Mouse (Mus musculus) splenic B cell, adult 2 months (primary cell): ENCODE measurements at regions not wholly inside any gene's neighbourhood (a gene's known extent, or its start where the extent isn't known, plus 50 kb on each side); places are given as distances from the start of the nearest gene placed in this dataset.
"Not testable (repeated sequence)": the region's sequence is repeated elsewhere in the genome, so short reads cannot be mapped to it uniquely, and the experiment has no call there.

ENCODE experiments used
- DNase-seq: peaks from one replicate; pipeline ENCODE4 v3.0.0-alpha.2; 2011; ENCODE audit warnings: low read depth, low spot score
- H3K27me3 ChIP-seq: 2 replicates; pipeline ENCODE4 v1.6.1; 2012; ENCODE audit warnings: mild to moderate bottlenecking, low read length, moderate library complexity, mixed read lengths; ENCODE audit not compliant: control insufficient read depth, poor library complexity, insufficient read depth, severe bottlenecking
- H3K36me3 ChIP-seq: 2 replicates; pipeline ENCODE4 v1.6.1; 2012; ENCODE audit warnings: mild to moderate bottlenecking, low read length, moderate library complexity, mixed read lengths; ENCODE audit not compliant: control insufficient read depth, poor library complexity, insufficient read depth, severe bottlenecking

- Histone ChIP-seq H3K36me3 (no peaks in the 10 kb centered on the region), H3K27me3 (no peaks in the 10 kb centered on the region)
- no peak for DNase-seq
These were observed 261.0 kb upstream of the Speer4f2 start for GRCm38 (mm10) chr5:17112026-17112425.

- H3K36me3 ChIP-seq, result no peaks in the 10 kb centered on the region
- no peaks in the 10 kb centered on the region for H3K27me3 ChIP-seq
- DNase-seq, result no peak
These were observed 257.9 kb upstream of the Speer4f2 start for GRCm38 (mm10) chr5:17115035-17115434.

DNA sequence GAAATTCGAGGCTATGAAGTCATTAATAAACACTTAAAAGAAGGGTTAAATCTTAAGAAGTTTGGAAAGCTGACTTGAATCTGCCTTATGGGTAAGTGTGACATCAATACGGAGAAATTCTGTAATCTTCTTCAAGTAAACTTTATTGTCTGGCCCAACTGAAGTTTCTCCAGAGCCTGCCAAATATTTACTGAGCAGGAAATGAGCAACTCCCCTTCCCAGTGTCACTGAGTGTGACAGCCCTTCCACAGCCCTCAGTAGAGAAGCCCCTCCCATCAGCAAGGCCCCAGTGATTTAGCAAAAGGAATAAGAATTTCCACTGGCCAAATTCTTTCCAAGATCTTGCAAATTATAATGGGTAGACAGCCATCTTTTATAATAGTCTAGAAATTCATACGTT lies 256.9 kb upstream of the Speer4f2 start:
- H3K36me3 ChIP-seq, result no peaks in the 10 kb centered on the region
- no peak for DNase-seq
- no peaks in the 10 kb centered on the region for H3K27me3 ChIP-seq

DNA sequence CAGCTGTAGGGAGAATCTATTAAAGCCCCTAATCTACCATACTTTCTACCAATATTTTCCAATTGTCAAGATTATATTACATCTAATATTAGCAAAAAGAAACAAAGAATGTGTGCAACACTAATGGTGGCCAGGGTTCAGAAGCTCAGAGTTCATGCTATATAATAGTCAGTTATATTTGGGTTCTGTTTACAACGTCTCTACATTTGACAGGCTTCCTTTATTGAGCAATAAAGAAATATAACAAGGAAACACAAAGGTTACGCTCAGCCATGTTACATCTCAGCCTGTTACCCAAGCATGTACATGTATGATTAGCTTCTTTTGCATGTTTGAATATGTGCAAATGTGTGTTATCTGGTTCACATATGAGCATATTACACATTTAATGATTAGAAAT lies 247.7 kb upstream of the Speer4f2 start:
- DNase-seq, result no peak
- Histone ChIP-seq H3K27me3 (no peaks in the 10 kb centered on the region), H3K36me3 (no peaks in the 10 kb centered on the region)

DNA sequence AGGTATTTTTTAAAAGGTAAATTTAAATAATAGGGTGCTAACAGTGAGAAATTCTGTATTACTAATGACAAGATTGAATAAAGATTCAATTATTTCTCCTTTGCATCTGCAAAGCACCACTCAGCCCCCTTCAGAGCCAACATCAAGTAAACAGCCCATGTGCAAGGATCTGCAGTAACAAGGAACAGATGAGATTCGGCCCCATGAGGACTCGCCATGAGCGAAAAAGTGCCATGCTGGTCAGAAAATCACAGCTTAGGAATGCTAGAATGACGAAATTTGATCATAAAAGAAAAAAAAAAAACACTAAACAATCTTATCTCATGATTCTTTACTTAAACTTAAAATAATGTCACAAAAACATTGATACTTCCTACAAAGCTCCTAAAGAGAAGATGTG lies 245.5 kb upstream of the Speer4f2 start:
- Histone ChIP-seq H3K27me3 (no peaks in the 10 kb centered on the region), H3K36me3 (no peaks in the 10 kb centered on the region)
- DNase-seq, result no peak

DNA sequence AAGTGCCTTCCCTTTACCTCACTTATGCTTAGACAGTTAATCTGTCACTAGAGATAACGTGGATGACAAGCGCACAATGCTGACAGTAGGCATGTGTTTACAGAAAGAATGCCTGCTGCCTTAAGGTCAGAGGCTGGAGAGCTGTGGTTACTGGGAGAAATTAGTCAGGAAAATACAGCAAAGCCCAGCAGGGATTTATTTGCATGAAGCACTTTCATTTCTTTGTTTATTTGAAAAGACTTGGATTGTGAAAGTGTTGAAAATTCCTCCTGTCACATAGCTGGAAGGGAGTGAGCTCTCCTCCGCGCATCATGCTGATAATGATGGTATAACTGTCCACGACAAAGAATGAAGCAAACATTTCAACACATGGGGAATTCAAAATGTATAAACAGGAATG lies 237.5 kb upstream of the Speer4f2 start:
- no peak for DNase-seq
- Histone ChIP-seq H3K36me3 (no peaks in the 10 kb centered on the region), H3K27me3 (no peaks in the 10 kb centered on the region)

DNA sequence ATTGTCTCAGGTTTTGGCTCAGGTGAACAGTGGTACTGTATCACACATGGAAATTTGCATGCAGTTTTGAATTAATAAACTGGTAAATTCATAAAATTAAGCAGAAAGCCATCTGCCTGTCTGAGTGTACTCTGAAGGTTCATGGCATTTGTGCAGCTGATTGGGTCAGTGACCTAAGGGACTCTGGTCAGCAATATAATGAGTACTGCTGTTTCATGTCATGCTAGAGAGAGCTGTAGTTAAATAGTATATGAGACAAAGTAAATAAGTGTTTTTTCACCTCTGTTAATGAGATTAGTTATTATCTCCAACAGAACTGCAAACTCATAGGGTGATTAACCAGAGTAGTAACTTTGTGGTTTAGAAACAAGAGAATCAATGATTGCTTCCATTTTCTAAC lies 231.4 kb upstream of the Speer4f2 start:
- H3K36me3 ChIP-seq, result no peaks in the 10 kb centered on the region
- DNase-seq, result no peak
- no peaks in the 10 kb centered on the region for H3K27me3 ChIP-seq

DNA sequence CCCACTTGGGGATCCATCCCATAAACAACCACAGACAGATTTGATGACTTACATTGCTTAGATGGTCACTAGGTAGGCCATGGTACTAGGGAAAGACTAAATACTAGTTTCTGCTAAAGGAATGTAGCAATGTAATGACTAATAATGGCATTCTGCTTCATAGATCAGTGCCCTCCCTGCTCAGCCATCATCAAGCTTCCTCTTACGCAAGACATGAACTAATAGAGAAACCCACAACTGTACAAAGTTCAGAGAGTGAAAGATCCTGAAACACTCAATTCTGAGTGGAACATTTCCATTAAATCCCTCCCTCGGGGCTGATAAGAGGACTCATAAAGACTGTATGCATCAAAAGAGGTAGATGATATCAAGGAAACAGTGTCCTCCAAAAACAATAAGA lies 198.4 kb upstream of the Speer4f2 start:
- no peak for DNase-seq

DNA sequence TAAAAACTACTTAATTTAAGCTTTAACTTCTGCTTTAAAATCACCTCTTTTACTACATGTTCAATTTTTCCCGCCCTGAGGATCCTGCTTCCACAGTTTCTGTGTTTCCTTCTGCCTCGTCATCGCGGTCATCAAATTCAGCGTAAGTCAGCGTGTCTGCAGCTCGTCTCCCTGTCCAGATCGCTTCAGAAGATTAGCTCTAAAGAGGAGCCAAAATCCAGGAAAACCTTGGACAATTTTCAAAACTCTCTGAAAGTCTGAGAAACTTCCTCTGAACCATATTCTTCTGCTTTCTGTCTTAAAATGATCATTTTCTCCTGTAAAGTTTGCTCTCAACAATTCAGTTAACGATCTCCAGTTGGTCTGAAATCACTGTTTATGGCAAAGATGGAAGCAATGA lies 196.2 kb upstream of the Speer4f2 start:
- H3K36me3 ChIP-seq, result no peaks in the 10 kb centered on the region
- no peaks in the 10 kb centered on the region for H3K27me3 ChIP-seq
- no peak for DNase-seq

More for the DNA sequence above, 198.4 kb upstream of the Speer4f2 start:
- Histone ChIP-seq H3K36me3 (no peaks in the 10 kb centered on the region), H3K27me3 (no peaks in the 10 kb centered on the region)

- no peaks in the 10 kb centered on the region for H3K36me3 ChIP-seq
- DNase-seq, result no peak
- H3K27me3 ChIP-seq, result no peaks in the 10 kb centered on the region
These were observed 164.3 kb upstream of the Speer4f2 start for GRCm38 (mm10) chr5:17208554-17209283.

GRCm38 (mm10) chr5:17210723-17211245 lies 162.2 kb upstream of the Speer4f2 start:
- H3K27me3 ChIP-seq, result no peaks in the 10 kb centered on the region
- no peaks in the 10 kb centered on the region for H3K36me3 ChIP-seq
- no peak for DNase-seq

GRCm38 (mm10) chr5:17223542-17223941 lies 149.4 kb upstream of the Speer4f2 start:
- not testable (repeated sequence) for H3K36me3 ChIP-seq, H3K27me3 ChIP-seq, DNase-seq

DNA sequence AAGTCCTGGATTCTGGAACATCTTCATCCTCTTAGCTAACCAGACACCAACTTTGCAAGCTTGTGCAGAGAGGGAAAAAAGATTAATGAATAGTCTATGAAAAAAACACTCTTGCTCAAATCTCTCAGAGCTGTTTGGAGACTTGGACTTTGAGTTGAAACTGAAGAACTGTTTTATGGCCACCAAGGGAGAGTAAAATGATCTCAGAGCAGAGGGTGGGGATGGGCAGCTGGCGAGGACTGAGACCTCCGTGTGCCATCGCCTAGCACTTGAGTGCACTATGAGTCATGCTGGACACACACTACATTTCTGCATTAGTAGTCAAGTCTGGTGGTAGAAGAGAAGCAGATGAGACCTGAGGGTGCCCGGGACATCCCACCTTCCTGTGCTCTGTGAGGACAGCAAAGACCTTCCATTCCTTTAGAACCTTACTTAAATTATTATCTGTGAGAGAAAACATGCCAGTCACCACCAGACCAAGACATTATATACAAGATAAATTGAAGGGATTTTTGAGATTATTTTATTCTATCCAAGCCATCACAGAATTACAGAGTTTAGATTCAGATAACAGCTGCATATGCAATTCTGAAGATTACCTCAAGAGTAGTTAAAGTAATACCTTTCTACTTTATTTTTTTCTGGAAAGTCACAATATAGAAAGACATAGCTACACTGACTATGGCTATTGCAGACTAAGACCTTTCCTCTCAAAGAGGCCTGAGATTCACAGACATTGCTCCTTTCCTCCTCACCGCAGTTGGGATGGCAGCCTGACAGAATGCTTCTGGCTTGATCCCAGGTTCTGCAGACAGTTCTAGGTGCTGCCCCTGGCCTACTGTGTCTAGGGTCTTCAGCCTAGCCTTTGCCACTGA lies 125.0 kb upstream of the Speer4f2 start:
- Histone ChIP-seq H3K27me3 (no peaks in the 10 kb centered on the region), H3K36me3 (no peaks in the 10 kb centered on the region)
- no peak for DNase-seq

GRCm38 (mm10) chr5:17260541-17261325 lies 112.2 kb upstream of the Speer4f2 start:
- no peak for DNase-seq
- Histone ChIP-seq H3K36me3 (no peaks in the 10 kb centered on the region), H3K27me3 (peaks cover 2% of the 10 kb centered on the region; the same call in 1 of the 2 replicates)
